Mouse (Mus musculus): Measurements from ENCODE around the gene Cdh13. TPM values are rescaled to one million over a fixed set of nuclear protein-coding genes. Genes with fewer than 3 reads are reported as not detected.

Cdh13 gene
- total RNA-seq, 1 experiment from 2014 or later, result not detected

DNA sequence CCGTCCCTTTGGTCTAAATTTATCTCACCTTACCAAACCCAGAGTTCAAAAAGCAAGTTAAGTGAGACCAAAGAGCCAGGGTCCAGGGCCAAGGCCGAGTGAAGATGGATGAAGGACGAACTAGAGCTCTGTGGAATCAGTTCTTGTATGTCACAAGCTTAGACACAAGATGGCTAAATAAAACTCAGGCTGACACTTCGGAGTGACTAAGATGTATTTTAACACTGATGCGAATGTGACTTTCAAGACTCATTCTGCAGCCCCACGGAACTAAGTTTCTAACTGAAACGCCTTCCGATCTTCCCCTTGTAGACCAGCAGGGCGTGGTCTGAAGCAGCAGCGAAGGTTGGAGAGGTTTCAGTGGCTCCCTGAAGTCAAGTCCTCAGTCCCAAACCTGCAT lies 334.7 kb downstream of the Cdh13 start:
- no peak for ATAC-seq (replicated peaks; ENCODE audit: insufficient number of reproducible peaks, low FRiP score, low TSS enrichment, poor library complexity, severe bottlenecking)

DNA sequence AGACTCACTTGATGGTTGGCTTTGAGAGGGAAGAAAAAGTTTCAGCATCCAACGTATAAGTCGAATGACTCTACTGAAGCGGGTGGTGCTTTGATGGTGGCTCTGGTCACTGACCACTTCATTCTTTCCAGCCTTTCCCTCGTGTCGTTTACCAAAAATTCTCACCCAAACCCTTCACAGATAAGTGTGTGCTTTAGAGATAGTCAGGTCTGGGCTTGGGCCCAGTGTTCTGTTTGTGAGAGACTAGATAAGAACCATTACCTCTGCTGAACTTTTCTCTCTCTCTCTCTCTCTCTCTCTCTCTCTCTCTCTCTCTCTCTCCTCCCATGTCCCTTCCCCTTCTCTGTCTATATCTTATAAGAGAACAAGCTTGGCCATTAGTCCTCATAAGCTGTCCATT lies 342.9 kb downstream of the Cdh13 start:
- no peak for ATAC-seq (replicated peaks; ENCODE audit: insufficient number of reproducible peaks, low FRiP score, low TSS enrichment, poor library complexity, severe bottlenecking)

DNA sequence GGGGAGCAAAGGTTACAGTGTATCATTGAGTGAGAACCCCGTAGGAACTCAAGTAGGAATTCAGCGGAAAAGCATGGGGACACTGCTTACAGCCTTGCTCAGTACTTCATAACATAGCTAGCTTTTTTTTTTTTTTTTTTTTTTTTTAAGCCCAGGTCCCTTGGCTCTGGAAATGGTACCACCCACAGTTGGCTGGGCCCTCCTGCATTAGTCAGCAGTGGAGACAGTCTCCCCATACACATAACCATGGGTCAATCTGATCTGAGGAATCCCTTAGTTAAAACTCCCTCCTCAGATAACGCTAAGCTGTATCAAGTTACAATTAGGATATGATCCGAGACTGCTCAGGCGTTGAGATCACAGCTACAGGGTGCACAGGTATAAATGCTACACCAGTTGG lies 344.2 kb downstream of the Cdh13 start:
- no peak for ATAC-seq (replicated peaks; ENCODE audit: insufficient number of reproducible peaks, low FRiP score, low TSS enrichment, poor library complexity, severe bottlenecking)

DNA sequence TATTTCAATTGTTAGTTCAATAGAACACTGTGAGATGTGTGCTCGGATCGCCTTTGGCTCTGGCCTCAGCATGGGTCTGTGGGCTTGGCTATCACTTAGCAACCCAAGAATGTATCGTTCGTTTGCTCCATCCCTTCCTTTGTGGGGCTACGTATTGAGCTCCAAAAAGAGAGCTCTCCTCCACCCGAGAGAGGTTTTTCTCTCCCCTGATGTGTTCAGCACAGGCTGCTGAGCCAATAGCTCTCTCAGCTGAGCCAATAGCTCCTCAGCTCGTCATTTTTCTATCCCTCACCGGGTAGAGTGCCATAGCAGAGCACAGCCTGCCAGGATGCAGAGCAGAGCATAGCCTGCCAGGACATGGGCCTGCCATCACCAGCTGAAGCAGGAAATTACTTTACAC lies 345.2 kb downstream of the Cdh13 start:
- no peak for ATAC-seq (replicated peaks; ENCODE audit: insufficient number of reproducible peaks, low FRiP score, low TSS enrichment, poor library complexity, severe bottlenecking)

DNA sequence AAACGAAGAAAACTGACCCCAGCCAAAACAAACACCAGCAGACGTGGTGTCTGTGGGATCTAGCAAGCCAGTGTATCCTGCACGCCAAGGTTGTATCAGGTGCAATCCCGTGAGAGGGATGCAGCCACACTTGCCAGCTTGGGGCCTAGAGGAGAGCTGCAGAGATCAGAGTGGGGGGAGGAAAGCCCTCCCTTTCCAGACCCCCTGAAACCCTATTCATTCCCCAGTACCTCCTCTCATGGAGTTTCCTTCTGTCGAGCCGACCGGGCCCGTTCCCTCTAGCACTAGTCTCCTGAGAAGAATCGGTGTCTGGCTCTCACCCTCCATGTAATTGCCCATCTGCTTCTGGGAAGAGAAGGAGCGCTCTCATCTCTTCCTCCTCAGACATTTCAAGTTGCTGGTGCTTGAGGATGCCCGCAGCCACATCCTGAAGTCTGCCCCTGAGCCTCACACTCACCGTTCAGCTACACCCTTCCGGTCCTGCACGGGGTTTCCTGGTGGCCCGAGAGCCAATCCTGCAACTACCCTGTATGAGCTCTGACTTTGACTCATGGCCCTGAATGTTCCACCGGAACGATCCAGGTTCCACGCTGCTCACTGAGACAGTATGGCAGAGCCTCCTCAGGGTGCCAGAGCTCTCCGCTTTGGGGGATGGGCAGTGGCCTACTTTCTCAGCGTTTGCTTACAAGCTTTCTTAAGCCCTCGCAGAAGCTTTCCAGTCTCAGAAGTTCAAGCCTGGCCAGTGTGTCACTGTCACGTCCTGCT lies 351.9 kb downstream of the Cdh13 start:
- ATAC-seq (replicated peaks; ENCODE audit: insufficient number of reproducible peaks, low FRiP score, low TSS enrichment, poor library complexity, severe bottlenecking), result no peak

DNA sequence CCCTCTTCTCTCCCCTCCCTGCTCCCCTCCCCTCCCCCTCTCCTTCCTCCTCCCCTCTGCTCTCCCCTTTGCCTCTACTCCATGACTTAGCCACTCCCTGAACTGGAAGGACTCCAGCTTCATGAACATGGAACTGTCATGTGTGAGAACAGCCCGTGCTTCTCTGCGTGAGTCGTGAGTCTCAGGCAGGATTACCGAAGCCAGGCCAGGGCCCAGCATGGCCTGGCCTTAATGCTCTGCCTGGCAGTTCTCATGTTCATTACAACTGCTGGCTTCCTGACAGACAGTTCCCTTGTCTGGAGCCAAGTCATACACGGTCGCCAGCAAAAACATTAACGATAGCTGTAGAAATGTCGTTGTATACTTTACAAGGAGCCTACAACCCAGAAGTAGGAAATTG lies 356.1 kb downstream of the Cdh13 start:
- no peak for ATAC-seq (replicated peaks; ENCODE audit: insufficient number of reproducible peaks, low FRiP score, low TSS enrichment, poor library complexity, severe bottlenecking)

DNA sequence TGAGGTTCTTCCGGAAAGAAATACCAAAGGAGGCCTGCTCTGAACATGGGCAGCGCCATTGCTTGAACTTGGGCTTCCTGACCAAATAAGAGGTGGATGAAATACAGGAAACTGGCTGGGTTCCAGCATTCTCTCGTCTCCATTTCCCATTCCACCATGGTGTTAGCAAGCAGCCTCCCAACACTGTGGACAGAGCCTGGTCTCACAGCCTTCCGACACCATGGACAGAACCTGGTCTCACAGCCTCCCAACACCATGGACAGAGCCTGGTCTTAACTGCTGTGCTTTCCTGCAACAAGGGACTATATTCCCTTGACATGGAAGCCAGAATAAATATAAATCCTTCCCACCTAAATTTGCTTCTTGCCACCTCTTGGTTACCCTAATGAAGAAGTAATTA lies 358.3 kb downstream of the Cdh13 start:
- ATAC-seq (replicated peaks; ENCODE audit: insufficient number of reproducible peaks, low FRiP score, low TSS enrichment, poor library complexity, severe bottlenecking), result no peak

DNA sequence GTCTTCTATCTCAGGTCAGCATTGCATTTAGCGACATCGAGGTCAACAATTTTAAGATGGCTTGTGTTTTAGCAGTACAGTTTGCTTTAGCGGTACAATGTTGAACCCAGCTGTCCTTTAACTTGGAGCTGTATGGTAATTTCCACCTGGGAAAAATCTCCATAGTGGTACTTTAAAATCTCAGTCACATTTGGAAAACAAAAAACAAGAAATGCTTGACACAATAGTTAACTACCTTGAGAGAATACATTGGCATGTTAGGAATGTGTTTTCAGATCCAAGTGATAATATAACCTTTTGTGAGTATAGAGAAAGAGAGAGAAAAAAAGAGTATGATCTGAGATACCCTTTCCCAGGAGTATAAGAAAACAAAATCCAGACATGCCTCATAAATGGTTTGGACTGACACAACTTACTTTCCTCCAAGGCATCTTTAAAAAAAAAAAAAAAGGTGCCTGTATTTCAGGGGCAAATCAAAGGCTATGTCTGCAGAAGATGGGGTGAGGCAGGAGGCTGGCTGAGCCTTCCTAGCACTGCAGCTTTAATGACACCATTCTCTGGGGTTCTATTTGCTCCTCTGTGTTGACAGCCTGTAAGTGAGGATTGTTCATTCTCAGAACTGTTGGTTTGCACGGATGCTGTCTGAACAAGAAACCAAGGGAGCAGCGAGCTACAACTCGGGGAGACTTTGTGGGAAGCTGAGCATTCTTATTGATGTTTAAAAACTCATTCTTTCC lies 365.4 kb downstream of the Cdh13 start:
- ATAC-seq (replicated peaks; ENCODE audit: insufficient number of reproducible peaks, low FRiP score, low TSS enrichment, poor library complexity, severe bottlenecking), result no peak

DNA sequence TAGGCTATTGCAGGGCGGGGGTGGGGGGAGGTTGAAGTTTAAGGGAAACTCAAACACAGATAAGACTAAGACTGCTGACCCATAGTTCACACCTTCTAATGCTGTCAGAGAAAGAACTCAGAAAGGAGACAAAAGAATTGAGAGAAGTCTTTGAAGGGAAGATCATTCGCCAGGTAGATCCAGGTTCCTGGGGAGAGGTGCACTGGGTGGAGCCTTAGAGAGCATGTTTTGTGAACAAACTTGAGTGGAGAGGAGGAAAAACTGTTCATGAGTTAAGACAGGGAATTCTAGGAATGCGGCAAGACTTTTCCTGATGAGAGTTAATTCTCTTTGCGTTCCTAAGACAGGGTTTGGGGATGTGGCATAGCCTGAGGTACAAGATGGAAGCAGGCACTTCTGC lies 366.4 kb downstream of the Cdh13 start:
- ATAC-seq (replicated peaks; ENCODE audit: insufficient number of reproducible peaks, low FRiP score, low TSS enrichment, poor library complexity, severe bottlenecking), result no peak

DNA sequence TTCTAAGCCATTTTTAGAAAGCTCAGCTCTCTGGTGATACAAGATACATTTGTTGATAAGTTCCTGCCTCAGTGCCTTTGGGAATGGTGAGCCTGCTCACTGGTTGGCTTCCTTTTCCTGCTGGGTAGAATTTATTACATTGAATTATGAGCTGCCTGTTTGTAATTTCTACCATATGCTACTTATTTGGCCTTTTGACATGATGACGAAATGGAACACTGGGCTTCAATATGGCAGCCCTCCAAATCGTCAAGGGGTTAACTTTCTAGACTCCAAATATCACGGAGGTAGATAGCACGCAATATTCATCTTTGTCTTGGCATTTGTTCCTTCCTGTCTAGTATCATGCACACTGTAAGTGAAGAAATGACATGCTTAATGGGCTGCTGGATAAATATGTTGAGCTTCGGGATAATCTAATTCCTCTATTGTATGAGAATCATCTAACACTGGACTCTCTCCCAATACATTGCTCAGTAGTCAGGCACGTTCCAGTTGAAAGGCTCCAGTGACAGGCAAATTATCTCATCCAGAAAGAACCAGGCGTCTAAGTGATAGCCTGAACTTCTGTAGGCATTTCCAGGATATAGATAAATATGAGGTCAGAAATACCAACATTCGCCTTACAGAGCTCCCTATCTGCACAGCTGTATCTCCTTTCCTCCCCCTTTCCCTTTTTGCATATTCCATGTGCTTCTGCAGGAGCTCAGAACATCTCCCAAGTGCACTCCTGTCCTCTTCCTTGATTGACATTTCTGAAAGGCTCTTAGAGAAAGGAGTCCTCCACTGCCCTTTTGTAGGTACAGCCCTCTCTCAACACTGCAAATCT lies 378.7 kb downstream of the Cdh13 start:
- no peak for ATAC-seq (replicated peaks; ENCODE audit: insufficient number of reproducible peaks, low FRiP score, low TSS enrichment, poor library complexity, severe bottlenecking)

DNA sequence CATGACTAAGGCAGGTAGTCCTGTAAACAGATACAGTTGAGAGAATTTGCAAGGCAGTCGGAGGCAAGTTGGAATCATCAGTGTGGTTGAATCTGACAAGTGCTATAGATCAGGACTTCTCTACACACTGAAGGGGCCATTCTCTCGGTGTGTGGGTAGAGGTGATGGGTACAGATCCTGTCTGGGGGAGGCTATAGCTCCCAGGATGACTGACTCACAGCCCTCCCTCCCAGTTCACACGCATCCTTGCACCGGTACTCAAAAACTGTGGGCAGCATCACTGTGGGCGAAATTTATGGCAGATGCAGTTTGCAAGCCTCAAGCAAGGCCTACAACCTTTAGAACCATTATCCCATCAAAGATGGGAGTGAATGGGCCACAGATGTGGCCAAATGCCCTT lies 381.5 kb downstream of the Cdh13 start:
- no peak for ATAC-seq (replicated peaks; ENCODE audit: insufficient number of reproducible peaks, low FRiP score, low TSS enrichment, poor library complexity, severe bottlenecking)

DNA sequence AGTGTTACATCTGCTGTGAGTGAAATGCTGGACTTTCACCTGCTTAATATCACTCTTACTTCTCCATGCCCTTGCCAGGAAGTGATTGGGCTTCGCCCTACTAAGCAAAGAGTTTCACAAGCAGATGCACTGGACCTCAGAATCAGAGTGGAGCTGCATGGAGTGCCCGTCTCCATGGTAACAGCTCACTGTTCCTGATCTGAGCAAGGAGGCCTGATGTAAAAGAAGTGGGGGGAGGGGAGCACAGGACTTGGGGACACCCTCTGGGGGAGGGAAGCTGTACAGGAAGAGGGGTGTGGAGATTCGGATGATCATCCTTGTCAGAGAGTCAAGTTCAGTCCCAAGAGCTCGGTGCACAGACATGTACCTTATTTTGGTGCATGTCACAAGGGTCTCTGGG lies 384.2 kb downstream of the Cdh13 start:
- no peak for ATAC-seq (replicated peaks; ENCODE audit: insufficient number of reproducible peaks, low FRiP score, low TSS enrichment, poor library complexity, severe bottlenecking)

DNA sequence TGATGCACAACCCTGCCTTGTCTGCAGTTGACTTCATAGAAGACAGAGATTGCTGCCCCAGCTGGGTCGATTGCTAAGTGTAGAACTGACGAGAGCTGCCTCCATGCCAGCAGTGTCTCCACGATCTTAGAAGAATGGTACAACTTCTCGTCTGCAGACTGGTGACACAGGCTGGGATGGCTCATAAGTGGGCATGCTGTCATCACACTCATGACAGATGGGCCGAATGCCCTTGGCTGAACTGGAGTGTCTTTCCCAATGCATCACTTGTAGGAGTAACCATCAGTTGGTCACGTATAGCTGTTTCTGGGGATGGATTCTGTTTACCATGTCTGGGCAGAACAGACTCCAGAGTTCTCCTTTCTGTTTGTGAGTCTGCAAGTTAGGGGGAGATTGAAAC lies 392.7 kb downstream of the Cdh13 start:
- no peak for ATAC-seq (replicated peaks; ENCODE audit: insufficient number of reproducible peaks, low FRiP score, low TSS enrichment, poor library complexity, severe bottlenecking)

DNA sequence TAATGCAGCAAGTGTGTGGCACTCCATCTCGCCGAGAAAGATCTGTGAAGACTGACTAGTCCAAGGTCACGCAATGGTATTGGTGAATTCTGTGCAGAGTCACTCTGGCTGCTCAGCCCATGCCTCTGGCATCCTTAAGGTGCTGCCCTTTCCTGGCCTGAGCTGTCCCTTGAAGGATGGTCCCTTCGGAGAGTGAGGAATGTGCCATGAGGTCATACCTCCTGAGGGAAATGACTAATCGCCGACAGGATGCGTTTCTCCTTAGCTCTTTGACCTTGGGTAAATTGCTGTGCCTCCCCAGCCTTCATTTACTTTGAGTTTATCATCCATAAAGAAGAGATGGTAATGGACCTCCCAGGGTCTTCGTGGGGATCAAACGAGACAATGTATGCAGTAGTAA lies 395.8 kb downstream of the Cdh13 start:
- no peak for ATAC-seq (replicated peaks; ENCODE audit: insufficient number of reproducible peaks, low FRiP score, low TSS enrichment, poor library complexity, severe bottlenecking)

DNA sequence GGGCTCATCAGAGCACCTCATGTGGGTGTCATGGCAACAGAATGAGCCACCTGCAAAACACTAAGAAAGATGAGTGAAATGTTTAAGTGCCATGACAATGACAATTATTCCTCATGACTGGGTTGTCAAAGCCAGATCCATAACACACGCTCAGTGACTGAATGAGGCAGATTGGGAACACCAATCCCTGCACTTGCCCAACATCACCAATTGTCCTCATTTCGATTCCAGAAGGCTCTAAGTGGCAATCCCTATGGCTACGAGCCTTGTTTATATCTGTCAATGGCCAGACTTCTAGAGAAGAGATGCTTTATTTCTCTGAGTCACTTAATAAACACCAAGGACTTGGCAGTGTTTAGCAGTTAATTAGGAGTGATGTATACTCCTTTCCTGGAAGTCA lies 399.9 kb downstream of the Cdh13 start:
- no peak for ATAC-seq (replicated peaks; ENCODE audit: insufficient number of reproducible peaks, low FRiP score, low TSS enrichment, poor library complexity, severe bottlenecking)

DNA sequence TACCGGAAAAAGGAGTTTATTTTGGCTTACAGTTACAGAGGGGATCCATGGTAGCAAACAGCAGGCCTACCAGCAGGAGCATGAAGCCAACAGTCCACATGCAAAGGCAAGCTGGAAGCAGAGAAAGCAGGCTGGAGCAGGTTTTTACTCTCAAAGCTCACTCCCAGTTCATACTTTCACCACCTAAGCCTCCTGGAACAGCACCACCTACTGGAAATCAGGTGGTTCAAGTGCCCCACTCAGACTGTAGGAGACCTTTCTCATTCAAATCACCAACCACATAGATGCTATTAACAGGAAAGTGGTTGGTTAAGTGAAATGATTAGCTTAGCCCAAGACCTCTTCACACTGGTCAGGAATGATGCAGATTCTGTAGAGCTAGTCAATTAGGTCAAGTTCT lies 402.3 kb downstream of the Cdh13 start:
- no peak for ATAC-seq (replicated peaks; ENCODE audit: insufficient number of reproducible peaks, low FRiP score, low TSS enrichment, poor library complexity, severe bottlenecking)

DNA sequence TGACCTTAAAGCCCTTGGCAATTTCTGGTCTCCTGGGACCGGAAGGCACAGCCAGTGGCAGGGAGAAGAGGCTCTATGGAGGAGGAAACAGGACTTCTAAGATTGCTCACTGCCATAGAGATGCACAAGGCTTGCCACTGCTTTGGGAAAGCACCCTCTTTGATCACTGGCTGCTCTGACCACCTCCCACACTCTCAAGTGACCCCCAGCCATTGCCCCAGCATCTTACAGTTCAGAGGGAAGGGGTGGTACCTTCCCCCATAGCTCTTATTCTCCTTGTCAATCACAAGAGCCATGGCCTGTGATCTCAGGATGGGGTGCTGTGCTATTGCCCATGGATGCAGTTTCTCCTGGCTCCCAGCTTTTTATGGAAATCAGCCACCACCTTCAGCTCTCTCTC lies 406.3 kb downstream of the Cdh13 start:
- no peak for ATAC-seq (replicated peaks; ENCODE audit: insufficient number of reproducible peaks, low FRiP score, low TSS enrichment, poor library complexity, severe bottlenecking)

DNA sequence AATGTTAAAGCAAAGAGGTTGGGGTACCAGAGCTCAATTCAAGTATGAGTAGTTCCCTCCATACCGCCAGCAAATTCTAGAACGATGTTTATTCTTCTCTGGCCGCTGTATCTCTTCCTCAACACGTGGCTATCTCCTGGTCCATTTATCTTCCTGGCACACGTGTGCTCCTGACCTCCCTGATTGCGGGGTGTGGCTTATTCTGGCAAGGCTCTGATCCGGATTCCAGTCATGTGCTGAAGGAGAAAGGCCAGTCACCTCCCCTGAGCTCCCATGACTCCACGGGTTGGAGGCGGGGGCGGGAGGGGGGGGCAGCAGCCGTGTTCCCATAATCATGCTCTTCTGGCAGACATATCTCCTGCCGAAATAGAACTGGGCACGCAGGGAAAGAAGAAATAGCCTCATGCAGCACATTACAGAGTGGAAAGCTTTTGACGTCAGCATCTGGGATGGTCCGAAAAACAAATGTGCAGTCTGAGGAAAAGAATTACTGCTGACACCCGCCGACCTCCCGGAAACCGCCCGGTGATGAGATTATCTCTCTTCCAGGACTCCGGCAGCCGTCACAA lies 417.9 kb downstream of the Cdh13 start:
- ATAC-seq (replicated peaks; ENCODE audit: insufficient number of reproducible peaks, low FRiP score, low TSS enrichment, poor library complexity, severe bottlenecking), result no peak

DNA sequence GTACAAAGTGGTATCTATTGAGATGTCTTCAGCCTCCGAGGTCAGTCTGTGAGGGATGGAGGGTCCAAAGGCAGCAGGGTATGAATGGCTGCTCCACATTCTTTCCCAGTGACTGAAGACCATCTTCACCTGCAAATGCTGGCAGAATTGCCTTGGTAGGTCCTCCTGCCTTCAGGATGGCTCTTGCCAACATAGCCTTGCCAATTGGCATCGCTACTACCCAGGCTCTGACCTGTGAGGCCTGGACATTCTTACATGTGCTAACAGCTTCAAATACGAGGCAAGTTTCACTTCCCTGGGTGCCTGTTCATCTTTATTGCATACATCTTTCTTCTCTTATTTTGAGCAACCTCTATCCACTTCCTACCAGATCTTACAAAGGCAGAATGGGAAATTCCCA lies 425.8 kb downstream of the Cdh13 start:
- ATAC-seq (replicated peaks; ENCODE audit: insufficient number of reproducible peaks, low FRiP score, low TSS enrichment, poor library complexity, severe bottlenecking), result no peak

Measured in monocyte, adult 5-6 weeks (primary cell).